Mouse (Mus musculus): Measurements from ENCODE around the gene Tmem202. TPM values are rescaled to one million over a fixed set of nuclear protein-coding genes. Genes with fewer than 3 reads are reported as not detected.

The Tmem202 gene
- total and polyA plus RNA-seq, 2 experiments from 2014 or later = 0.38 to 1.2 TPM

DNA sequence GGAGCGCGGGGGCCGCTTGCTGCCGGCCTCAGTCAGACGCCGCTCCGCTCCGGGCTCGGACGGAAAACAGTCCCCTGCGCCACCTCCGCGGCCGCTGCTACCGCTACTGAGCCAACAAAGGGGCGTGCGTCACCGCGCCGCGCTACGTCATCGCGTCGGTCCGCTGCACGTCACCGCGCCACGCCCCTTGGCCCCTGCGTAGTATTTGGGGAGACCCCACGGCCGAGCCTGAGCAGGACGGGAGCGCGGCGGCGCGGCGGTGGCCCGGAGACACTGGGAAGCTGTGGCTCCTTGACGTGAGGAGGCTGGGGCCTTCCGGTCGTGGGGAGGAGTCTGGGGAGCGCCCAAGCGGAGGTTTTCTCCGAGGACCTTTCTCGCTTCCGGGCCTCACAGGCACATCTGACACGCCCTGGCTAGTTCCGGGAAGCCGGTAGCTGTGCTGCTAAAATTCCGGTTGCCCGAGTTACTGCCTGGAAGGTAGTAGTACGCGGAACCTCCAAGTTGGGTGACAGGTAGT is 53.0 kb downstream of the Tmem202 start, which contains the start of gene Arih1:
TSS of gene Arih1 (minus strand) at position 70 of the 517 bp plus-strand sequence.
- H3K27ac ChIP-seq (ENCODE audit: low read depth, low read length) = peak within 1 kb of the TSS; percentile 99
- H3K9ac ChIP-seq = peak within 1 kb of the TSS; percentile 96
- H3K4me3 ChIP-seq (ENCODE audit: low read depth, low read length) = peak within 1 kb of the TSS; percentile 92
- no peaks in the 10 kb centered on the region for H3K9me3 ChIP-seq (ENCODE audit: low read length)
- 2% methylated on average over 56 of the region's 56 CpGs for WGBS
- peaks cover 5% of the 10 kb centered on the region for H3K4me1 ChIP-seq (ENCODE audit: insufficient read depth)
- ATAC-seq = peak; percentile 98
- no peaks in the 10 kb centered on the region for H3K27me3 ChIP-seq (ENCODE audit: insufficient read depth, low read length)
- no peaks in the 10 kb centered on the region for H3K36me3 ChIP-seq (ENCODE audit: insufficient read depth)
- DNase-seq = peak; percentile 99
- no peak for TF ChIP-seq CTCF (IDR thresholded peaks at IDR 0.05; ENCODE audit: low read depth)
- peak within 1 kb of the TSS; percentile 67 for H3K4me2 ChIP-seq (ENCODE audit: low read depth)

DNA sequence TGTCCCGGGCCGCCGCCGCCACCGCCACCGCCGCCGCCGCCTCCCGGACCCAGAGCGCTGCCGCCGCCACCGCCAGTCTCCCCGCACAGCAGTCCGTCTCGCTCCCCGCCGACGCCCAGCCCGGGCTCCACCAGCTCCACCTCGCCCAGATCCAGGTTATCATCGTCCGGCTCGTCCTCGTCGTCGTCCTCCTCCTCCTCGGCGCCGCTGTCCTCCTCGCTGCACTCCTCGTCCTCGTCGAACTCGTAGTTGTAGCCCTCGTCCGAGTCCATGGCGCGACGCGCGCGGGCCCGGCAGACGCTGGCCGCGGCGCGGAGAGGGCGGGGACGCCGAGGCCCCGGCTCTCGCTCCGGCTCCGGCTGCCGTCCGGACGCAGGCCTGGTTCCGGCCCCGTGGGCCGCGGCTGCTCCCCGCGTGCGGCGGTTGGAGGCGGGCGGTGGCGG is 53.5 kb downstream of the Tmem202 start:
- 2% methylated on average over 68 of the region's 71 CpGs for WGBS
- H3K9ac ChIP-seq = peak overlapping the region; percentile 96
- ATAC-seq = peak; percentile 62

GRCm38 (mm10) chr9:59485511-59486075 is 54.1 kb downstream of the Tmem202 start:
- peak overlapping the region; percentile 92 for H3K4me3 ChIP-seq (ENCODE audit: low read depth, low read length)
- TF ChIP-seq CTCF (IDR thresholded peaks at IDR 0.05; ENCODE audit: low read depth) = peak; percentile 32; the same call in 1 of the 2 replicates
- ATAC-seq (peak; percentile 10; the same call in 1 of the 2 replicates), DNase-seq (peak; percentile 53)
- no peaks in the 10 kb centered on the region for H3K36me3 ChIP-seq (ENCODE audit: insufficient read depth)
- WGBS = under 1% methylated on average over 34 of the region's 34 CpGs
- peak overlapping the region; percentile 96 for H3K9ac ChIP-seq
- H3K4me2 ChIP-seq (ENCODE audit: low read depth) = peak overlapping the region; percentile 67
- H3K9me3 ChIP-seq (ENCODE audit: low read length) = no peaks in the 10 kb centered on the region
- H3K27ac ChIP-seq (ENCODE audit: low read depth, low read length) = peak overlapping the region; percentile 99
- peaks cover 6% of the 10 kb centered on the region for H3K4me1 ChIP-seq (ENCODE audit: insufficient read depth)
- H3K27me3 ChIP-seq (ENCODE audit: insufficient read depth, low read length) = no peaks in the 10 kb centered on the region

More for the DNA sequence above, 53.5 kb downstream of the Tmem202 start:
- Histone ChIP-seq H3K36me3 (ENCODE audit: insufficient read depth) (no peaks in the 10 kb centered on the region), H3K4me1 (ENCODE audit: insufficient read depth) (peaks cover 6% of the 10 kb centered on the region), H3K4me3 (ENCODE audit: low read depth, low read length) (peak overlapping the region; percentile 92), H3K27me3 (ENCODE audit: insufficient read depth, low read length) (no peaks in the 10 kb centered on the region), H3K9me3 (ENCODE audit: low read length) (no peaks in the 10 kb centered on the region), H3K4me2 (ENCODE audit: low read depth) (peak overlapping the region; percentile 67), H3K27ac (ENCODE audit: low read depth, low read length) (peak overlapping the region; percentile 99)
- DNase-seq = no peak
- TF ChIP-seq CTCF (IDR thresholded peaks at IDR 0.05; ENCODE audit: low read depth) = no peak

- Histone ChIP-seq H3K4me3 (ENCODE audit: low read depth, low read length) (peak overlapping the region; percentile 92), H3K9me3 (ENCODE audit: low read length) (no peaks in the 10 kb centered on the region), H3K9ac (peak overlapping the region; percentile 96), H3K4me1 (ENCODE audit: insufficient read depth) (peaks cover 6% of the 10 kb centered on the region), H3K4me2 (ENCODE audit: low read depth) (peak overlapping the region; percentile 67), H3K27ac (ENCODE audit: low read depth, low read length) (no peak overlapping the region), H3K27me3 (ENCODE audit: insufficient read depth, low read length) (no peaks in the 10 kb centered on the region), H3K36me3 (ENCODE audit: insufficient read depth) (no peaks in the 10 kb centered on the region)
- DNase-seq = no peak
- 17% methylated on average over 7 of the region's 7 CpGs for WGBS
- TF ChIP-seq CTCF (IDR thresholded peaks at IDR 0.05; ENCODE audit: low read depth) = no peak
- no peak for ATAC-seq
Observed at GRCm38 (mm10) chr9:59484760-59485159, 54.9 kb downstream of the Tmem202 start.

- no peaks in the 10 kb centered on the region for H3K9me3 ChIP-seq (ENCODE audit: low read length)
- peaks cover 6% of the 10 kb centered on the region for H3K4me1 ChIP-seq (ENCODE audit: insufficient read depth)
- H3K4me2 ChIP-seq (ENCODE audit: low read depth) = peak overlapping the region; percentile 18; the same call in 1 of the 2 replicates
- peak; percentile 40; the same call in 1 of the 2 replicates for TF ChIP-seq CTCF (IDR thresholded peaks at IDR 0.05; ENCODE audit: low read depth)
- 32% methylated on average over 1 of the region's 1 CpGs for WGBS
- no peaks in the 10 kb centered on the region for H3K27me3 ChIP-seq (ENCODE audit: insufficient read depth, low read length)
- ATAC-seq (no peak), DNase-seq (no peak)
- no peak overlapping the region for H3K4me3 ChIP-seq (ENCODE audit: low read depth, low read length)
- no peak overlapping the region for H3K9ac ChIP-seq
- no peak overlapping the region for H3K27ac ChIP-seq (ENCODE audit: low read depth, low read length)
- no peaks in the 10 kb centered on the region for H3K36me3 ChIP-seq (ENCODE audit: insufficient read depth)
Observed at GRCm38 (mm10) chr9:59482419-59482818, 57.2 kb downstream of the Tmem202 start.

GRCm38 (mm10) chr9:59476617-59477016 is 63.0 kb downstream of the Tmem202 start:
- no peaks in the 10 kb centered on the region for H3K9me3 ChIP-seq (ENCODE audit: low read length)
- no peak overlapping the region for H3K9ac ChIP-seq
- ATAC-seq = no peak
- H3K36me3 ChIP-seq (ENCODE audit: insufficient read depth) = no peaks in the 10 kb centered on the region
- H3K27me3 ChIP-seq (ENCODE audit: insufficient read depth, low read length) = no peaks in the 10 kb centered on the region
- 96% methylated on average over 2 of the region's 2 CpGs for WGBS
- no peak for DNase-seq
- H3K27ac ChIP-seq (ENCODE audit: low read depth, low read length) = no peak overlapping the region
- H3K4me3 ChIP-seq (ENCODE audit: low read depth, low read length) = no peak overlapping the region
- 0 out of 2 replicates have a peak, but pooled peaks cover under 1% of the 10 kb centered on the region for H3K4me1 ChIP-seq (ENCODE audit: insufficient read depth)
- H3K4me2 ChIP-seq (ENCODE audit: low read depth) = no peak overlapping the region
- no peak for TF ChIP-seq CTCF (IDR thresholded peaks at IDR 0.05; ENCODE audit: low read depth)

GRCm38 (mm10) chr9:59474838-59475237 is 64.8 kb downstream of the Tmem202 start:
- WGBS = 89% methylated on average over 1 of the region's 1 CpGs
- no peak overlapping the region for H3K4me2 ChIP-seq (ENCODE audit: low read depth)
- no peaks in the 10 kb centered on the region for H3K36me3 ChIP-seq (ENCODE audit: insufficient read depth)
- H3K4me1 ChIP-seq (ENCODE audit: insufficient read depth) = no peaks in the 10 kb centered on the region
- no peak overlapping the region for H3K9ac ChIP-seq
- TF ChIP-seq CTCF (IDR thresholded peaks at IDR 0.05; ENCODE audit: low read depth) = no peak
- no peaks in the 10 kb centered on the region for H3K27me3 ChIP-seq (ENCODE audit: insufficient read depth, low read length)
- DNase-seq = no peak
- ATAC-seq = no peak
- no peak overlapping the region for H3K4me3 ChIP-seq (ENCODE audit: low read depth, low read length)
- H3K9me3 ChIP-seq (ENCODE audit: low read length) = no peaks in the 10 kb centered on the region
- no peak overlapping the region for H3K27ac ChIP-seq (ENCODE audit: low read depth, low read length)

Data from forebrain, postnatal 0 days (tissue).